Mouse (Mus musculus): ENCODE results near the gene Olfr1109. TPM values are rescaled to one million over a fixed set of nuclear protein-coding genes. Genes with fewer than 3 reads are reported as not detected.

Gene Olfr1109
- polyA plus RNA-seq (2014; fragmentation: Illumina TruSeq; extraction: RNeasy Lipid Tissue Mini Kit (QIAGEN cat#74804)): not detected

GRCm38 (mm10) chr2:87095908-87096307 is at the start of gene Olfr1109:
Gene Olfr1109 (minus strand): TSS chr2:87096008.

GRCm38 (mm10) chr2:87140200-87140599 is 44.4 kb upstream of the Olfr1109 start, which contains the start of gene Olfr1110:
Gene Olfr1110 (minus strand): TSS chr2:87140300.

GRCm38 (mm10) chr2:87114467-87114866 is 18.7 kb upstream of the Olfr1109 start, which contains the start of gene Olfr259:
Gene Olfr259 (minus strand): TSS chr2:87114567.

GRCm38 (mm10) chr2:87075717-87076116 is 20.1 kb downstream of the Olfr1109 start, which contains the start of gene Olfr1107:
Gene Olfr1107 (minus strand): TSS chr2:87075817.

GRCm38 (mm10) chr2:87052173-87052572 is 43.6 kb downstream of the Olfr1109 start, which contains the start of gene Olfr1106:
Gene Olfr1106 (minus strand): TSS chr2:87052273.

Other genes with a start within 250 kb of the Olfr1109 start
- not detected for gene Olfr1095, start 244.3 kb downstream of the Olfr1109 start, polyA plus RNA-seq (2014; fragmentation: Illumina TruSeq; extraction: RNeasy Lipid Tissue Mini Kit (QIAGEN cat#74804))
- gene Gm13723, start 221.2 kb downstream of the Olfr1109 start, polyA plus RNA-seq (2014; fragmentation: Illumina TruSeq; extraction: RNeasy Lipid Tissue Mini Kit (QIAGEN cat#74804)): not detected
- gene Olfr1097, start 203.8 kb downstream of the Olfr1109 start, polyA plus RNA-seq (2014; fragmentation: Illumina TruSeq; extraction: RNeasy Lipid Tissue Mini Kit (QIAGEN cat#74804)): not detected
- not detected for gene Olfr1098, start 171.5 kb downstream of the Olfr1109 start, polyA plus RNA-seq (2014; fragmentation: Illumina TruSeq; extraction: RNeasy Lipid Tissue Mini Kit (QIAGEN cat#74804))
- gene Olfr1099, start 135.3 kb downstream of the Olfr1109 start, polyA plus RNA-seq (2014; fragmentation: Illumina TruSeq; extraction: RNeasy Lipid Tissue Mini Kit (QIAGEN cat#74804)): not detected
- not detected for gene Olfr1100, start 116.1 kb downstream of the Olfr1109 start, polyA plus RNA-seq (2014; fragmentation: Illumina TruSeq; extraction: RNeasy Lipid Tissue Mini Kit (QIAGEN cat#74804))
- not detected for gene Olfr1101, start 104.8 kb downstream of the Olfr1109 start, polyA plus RNA-seq (2014; fragmentation: Illumina TruSeq; extraction: RNeasy Lipid Tissue Mini Kit (QIAGEN cat#74804))
- not detected for gene Olfr1102, start 97.6 kb downstream of the Olfr1109 start, polyA plus RNA-seq (2014; fragmentation: Illumina TruSeq; extraction: RNeasy Lipid Tissue Mini Kit (QIAGEN cat#74804))
- 0.54 TPM for gene Olfr1104, start 68.9 kb downstream of the Olfr1109 start, polyA plus RNA-seq (2014; fragmentation: Illumina TruSeq; extraction: RNeasy Lipid Tissue Mini Kit (QIAGEN cat#74804))
- not detected for gene Olfr1105, start 59.5 kb downstream of the Olfr1109 start, polyA plus RNA-seq (2014; fragmentation: Illumina TruSeq; extraction: RNeasy Lipid Tissue Mini Kit (QIAGEN cat#74804))
- gene Olfr1106, start 43.7 kb downstream of the Olfr1109 start, polyA plus RNA-seq (2014; fragmentation: Illumina TruSeq; extraction: RNeasy Lipid Tissue Mini Kit (QIAGEN cat#74804)): not detected
- gene Olfr1107, start 20.2 kb downstream of the Olfr1109 start, polyA plus RNA-seq (2014; fragmentation: Illumina TruSeq; extraction: RNeasy Lipid Tissue Mini Kit (QIAGEN cat#74804)): not detected
- not detected for gene Olfr259, start 18.6 kb upstream of the Olfr1109 start, polyA plus RNA-seq (2014; fragmentation: Illumina TruSeq; extraction: RNeasy Lipid Tissue Mini Kit (QIAGEN cat#74804))
- not detected for gene Olfr1110, start 44.3 kb upstream of the Olfr1109 start, polyA plus RNA-seq (2014; fragmentation: Illumina TruSeq; extraction: RNeasy Lipid Tissue Mini Kit (QIAGEN cat#74804))
- gene Olfr1111, start 56.6 kb upstream of the Olfr1109 start, polyA plus RNA-seq (2014; fragmentation: Illumina TruSeq; extraction: RNeasy Lipid Tissue Mini Kit (QIAGEN cat#74804)): not detected
- gene Olfr1112, start 91.8 kb upstream of the Olfr1109 start, polyA plus RNA-seq (2014; fragmentation: Illumina TruSeq; extraction: RNeasy Lipid Tissue Mini Kit (QIAGEN cat#74804)): not detected
- not detected for gene Olfr1113, start 113.0 kb upstream of the Olfr1109 start, polyA plus RNA-seq (2014; fragmentation: Illumina TruSeq; extraction: RNeasy Lipid Tissue Mini Kit (QIAGEN cat#74804))
- gene Olfr1115, start 152.0 kb upstream of the Olfr1109 start, polyA plus RNA-seq (2014; fragmentation: Illumina TruSeq; extraction: RNeasy Lipid Tissue Mini Kit (QIAGEN cat#74804)): not detected
- gene Olfr1116, start 171.5 kb upstream of the Olfr1109 start, polyA plus RNA-seq (2014; fragmentation: Illumina TruSeq; extraction: RNeasy Lipid Tissue Mini Kit (QIAGEN cat#74804)): not detected
- not detected for gene Olfr1118, start 211.6 kb upstream of the Olfr1109 start, polyA plus RNA-seq (2014; fragmentation: Illumina TruSeq; extraction: RNeasy Lipid Tissue Mini Kit (QIAGEN cat#74804))